In genomic region chr12:98674627-98675143, GRCm38 (mm10) we compare ENCODE assay signal across 8 mouse cellular contexts. TPM values are rescaled to one million over a fixed set of nuclear protein-coding genes. Genes with fewer than 3 reads are reported as not detected.
DNase-seq lines count a peak whose midpoint lies in the region; ATAC-seq lines count a peak whose summit lies in the region.

No protein-coding gene starts in this region.

- peak overlapping the region; percentile 77 for H3K27ac ChIP-seq in hindbrain, embryonic 10.5 days
- peak overlapping the region; percentile 74 for H3K27ac ChIP-seq in lung, embryonic 16.5 days (ENCODE audit: low read length)

- H3K36me3 ChIP-seq in hindbrain, embryonic 10.5 days, result peaks cover 41% of the 10 kb centered on the region
- 0 out of 2 replicates have a peak, but pooled peaks cover 6% of the 10 kb centered on the region for H3K36me3 ChIP-seq in lung, embryonic 16.5 days (ENCODE audit: control insufficient read depth, insufficient read depth, low read length)

- peaks cover 4% of the 10 kb centered on the region; the same call in 1 of the 2 replicates for H3K4me1 ChIP-seq in hindbrain, embryonic 10.5 days (replicated peaks)
- no peaks in the 10 kb centered on the region for H3K4me1 ChIP-seq in lung, embryonic 16.5 days (replicated peaks; ENCODE audit: control insufficient read depth, insufficient read depth, low read length)

- 8% methylated on average over 9 of the region's 9 CpGs for WGBS in hindbrain, embryonic 10.5 days
- WGBS in lung, embryonic 16.5 days, result 10% methylated on average over 9 of the region's 9 CpGs

- H3K4me3 ChIP-seq in hindbrain, embryonic 10.5 days, result peak overlapping the region; percentile 43
- H3K4me3 ChIP-seq in lung, embryonic 16.5 days (ENCODE audit: low read length), result peak overlapping the region; percentile 47

- peak; percentile 51 for DNase-seq in MN1 (ENCODE audit: low spot score)
- peak; percentile 82 for DNase-seq in cerebellum, adult 9-10 months
- peak; percentile 29 to 84 for DNase-seq in frontal cortex, adult 2 months (ENCODE audit: extremely low spot score in 1 of 2, low spot score in 1 of 2)
- peak; percentile 77 for DNase-seq in hindbrain, embryonic 10.5 days (ENCODE audit: low spot score)
- DNase-seq in layer of hippocampus, adult 9-10 months (ENCODE audit: low spot score), result peak; percentile 65
- DNase-seq in ovary, adult 18-20 months (ENCODE audit: low spot score), result peak; percentile 57
- peak; percentile 86 for DNase-seq in thymus, postnatal 0 days (ENCODE audit: low spot score)

- no peaks in the 10 kb centered on the region for H3K27me3 ChIP-seq in hindbrain, embryonic 10.5 days (ENCODE audit: insufficient read depth, poor library complexity, severe bottlenecking)
- H3K27me3 ChIP-seq in lung, embryonic 16.5 days (ENCODE audit: control insufficient read depth, insufficient read depth, low read depth, low read length), result no peaks in the 10 kb centered on the region

- no peaks in the 10 kb centered on the region for H3K9me3 ChIP-seq in hindbrain, embryonic 10.5 days
- no peaks in the 10 kb centered on the region for H3K9me3 ChIP-seq in lung, embryonic 16.5 days (ENCODE audit: control insufficient read depth, low read length)

- H3K9ac ChIP-seq in lung, embryonic 16.5 days (ENCODE audit: low read length), result peak overlapping the region; percentile 59; the same call in 1 of the 2 replicates

- ATAC-seq in lung, embryonic 16.5 days (ENCODE audit: low read depth), result peak; percentile 94

- peak overlapping the region; percentile 61 for H3K4me2 ChIP-seq in lung, embryonic 16.5 days (ENCODE audit: low read depth, low read length)

RNA-seq across cellular contexts. Expression of gene Spata7, which starts 46.7 kb away (rescaled TPM):
- polyA plus RNA-seq in frontal cortex, adult 2 months (2012; rRNA removed), result 26.5 and 28.8 TPM in 2 replicates
- 20.2 and 22.5 TPM in 2 replicates for polyA plus RNA-seq in hindbrain, embryonic 10.5 days (2016; fragmentation: Nextera tagmentation; extraction: Ambion mirVana)
- polyA plus RNA-seq in lung, embryonic 16.5 days (2015; fragmentation: Nextera tagmentation; extraction: Ambion mirVana), result 15.3 and 16.8 TPM in 2 replicates
- polyA plus RNA-seq in thymus, postnatal 0 days (2015; fragmentation: Nextera tagmentation; extraction: Ambion mirVana), result 4.7 and 5.6 TPM in 2 replicates

Comparison
In these comparisons a context has a peak if more than half of its experiments do, and no peak if none do; other contexts are left out.
1. Peak in every context shown above with its lines: DNase-seq, ATAC-seq, H3K4me3 ChIP-seq and H3K27ac ChIP-seq.